Mouse (Mus musculus) layer of hippocampus, adult 9-10 months (tissue): Measurements from ENCODE around the gene Iqce.

Source experiments
- DNase-seq: peaks from one replicate; pipeline ENCODE4 v3.0.0; 2022; ENCODE audit warnings: low spot score

The Iqce gene

DNA sequence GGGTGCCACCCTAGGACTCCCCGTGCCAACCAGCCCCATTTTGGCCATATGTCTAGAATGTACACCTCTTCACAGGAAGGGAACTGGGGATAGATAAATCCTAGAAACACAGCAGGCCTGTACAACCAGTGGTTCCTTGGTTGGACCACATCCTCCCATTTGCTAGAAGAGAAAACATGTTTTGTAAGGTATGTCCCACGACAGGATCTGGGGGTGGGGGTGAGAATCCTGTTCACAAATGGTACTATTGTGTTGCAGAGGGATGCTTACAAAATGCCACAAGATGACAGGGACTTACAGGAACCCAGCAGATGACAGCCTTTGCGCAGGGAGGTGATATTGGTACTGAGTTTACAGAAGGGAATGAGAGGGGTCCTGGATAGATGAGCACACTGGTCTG is 64.2 kb downstream of the Iqce start:
- no peak for DNase-seq

DNA sequence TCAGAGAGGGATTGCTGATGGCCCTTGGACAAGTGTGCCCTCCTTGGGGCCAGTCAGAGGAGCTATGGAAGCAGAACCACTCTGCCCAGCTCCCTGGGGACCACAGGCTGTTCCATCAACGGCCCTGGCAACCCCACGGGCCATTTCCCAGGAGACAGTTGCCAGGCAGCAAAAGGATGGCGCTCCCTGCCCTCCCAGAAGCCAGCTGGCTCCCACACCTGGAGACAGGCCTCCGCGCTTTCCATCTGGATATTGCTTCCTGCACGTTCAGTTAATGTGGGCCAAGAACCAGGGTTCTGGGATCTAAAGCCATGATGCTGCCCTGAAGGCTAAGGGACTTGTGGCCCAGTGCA is 65.1 kb downstream of the Iqce start:
- no peak for DNase-seq

DNA sequence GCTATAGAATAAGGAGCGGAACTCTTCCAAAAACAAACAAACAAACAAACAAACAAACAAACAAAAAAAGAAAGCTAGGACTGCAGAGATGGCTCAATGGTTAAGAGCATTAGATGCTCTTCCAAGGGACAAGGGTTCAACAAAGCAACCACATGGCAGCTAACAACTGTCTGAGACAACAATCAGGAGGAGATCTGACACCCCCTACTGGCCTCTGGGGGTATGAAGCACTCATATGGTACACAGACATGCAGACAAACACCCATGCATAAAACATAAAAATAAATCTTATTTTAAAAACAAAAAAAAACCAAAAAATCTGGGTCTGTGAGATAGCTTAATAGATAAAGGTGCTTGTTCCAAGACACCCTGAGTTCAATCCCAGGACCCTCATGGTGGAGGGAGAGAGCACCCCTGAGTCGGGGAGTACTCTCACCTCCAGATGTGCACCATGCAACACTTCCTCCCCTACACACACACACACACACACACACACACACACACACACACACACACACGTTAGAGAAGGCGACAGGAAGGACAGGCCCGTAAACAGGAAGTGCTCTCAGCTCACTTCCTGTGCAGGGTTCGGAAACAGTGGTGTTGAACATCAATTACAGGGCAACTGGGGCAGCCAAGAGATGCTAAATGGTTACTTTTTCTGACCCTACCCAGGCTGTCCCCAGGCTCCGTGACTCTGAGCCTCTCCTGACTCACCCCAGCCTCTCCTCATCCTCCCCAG is 65.7 kb downstream of the Iqce start:
- no peak for DNase-seq

DNA sequence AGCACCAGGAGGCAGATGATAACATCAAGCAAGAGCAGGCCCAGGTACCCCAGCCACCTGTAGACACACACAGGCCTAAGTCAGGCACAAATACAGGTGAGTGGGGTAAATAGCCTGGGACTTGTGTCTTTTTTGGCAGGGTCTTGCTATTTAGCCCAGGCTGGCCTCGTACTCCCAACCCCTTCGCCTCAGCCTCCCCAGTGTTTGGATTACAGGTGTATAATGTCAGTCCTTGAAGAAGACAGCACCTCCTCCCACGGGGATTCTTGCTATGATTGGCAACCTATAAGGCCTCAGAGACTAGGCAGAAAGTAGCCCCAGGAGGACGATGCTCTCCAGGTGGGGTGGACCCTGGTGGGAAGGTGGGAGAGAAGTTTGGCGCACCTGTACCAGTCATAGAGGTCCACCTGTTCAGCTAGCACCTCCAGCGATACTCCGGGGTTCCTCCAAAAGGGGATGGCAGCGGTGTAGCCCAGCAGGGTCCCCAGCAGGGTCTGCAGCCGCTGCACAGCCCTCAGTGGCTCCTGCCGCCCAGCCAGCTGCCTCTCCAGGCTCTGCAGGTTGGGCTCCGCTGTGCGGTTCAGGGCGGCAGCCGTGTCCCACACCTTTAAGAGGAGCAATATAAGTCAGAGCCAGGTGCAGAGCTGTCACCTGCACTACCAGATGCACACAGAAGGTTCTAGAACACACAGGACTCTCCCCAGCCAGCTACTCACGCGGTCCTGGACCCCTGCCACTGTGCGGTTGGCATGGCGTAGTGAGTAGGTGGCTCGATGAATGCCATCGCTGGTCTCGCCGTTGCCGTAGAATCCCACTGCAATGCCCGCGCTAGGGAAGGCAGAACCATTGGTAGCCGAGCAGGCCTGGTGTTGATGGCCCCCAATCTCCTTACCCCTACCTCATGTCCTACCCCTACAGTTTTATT is 67.1 kb downstream of the Iqce start:
- no peak for DNase-seq

- no peak for DNase-seq
Measured at GRCm38 (mm10) chr5:140633432-140633831, 68.7 kb downstream of the Iqce start.

DNA sequence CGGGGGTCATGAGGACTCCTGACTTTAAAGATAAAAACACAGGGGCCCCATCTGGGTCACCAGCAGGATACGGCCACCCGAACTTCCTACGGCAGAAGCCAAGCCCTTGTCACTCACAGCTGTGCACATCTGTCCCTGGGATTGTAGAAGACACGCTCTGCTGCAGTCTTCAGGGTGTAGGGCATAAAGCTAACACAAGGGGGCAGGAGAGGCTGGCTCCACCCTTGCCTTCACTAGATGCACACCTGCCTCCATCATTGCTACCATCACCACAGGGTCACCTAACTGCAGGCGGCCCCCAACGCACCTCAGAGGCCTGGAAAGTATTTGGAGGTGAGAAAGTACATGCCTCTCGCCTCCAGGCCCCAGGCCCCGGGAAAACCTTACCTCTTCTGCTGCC is 73.2 kb downstream of the Iqce start:
- no peak for DNase-seq

DNA sequence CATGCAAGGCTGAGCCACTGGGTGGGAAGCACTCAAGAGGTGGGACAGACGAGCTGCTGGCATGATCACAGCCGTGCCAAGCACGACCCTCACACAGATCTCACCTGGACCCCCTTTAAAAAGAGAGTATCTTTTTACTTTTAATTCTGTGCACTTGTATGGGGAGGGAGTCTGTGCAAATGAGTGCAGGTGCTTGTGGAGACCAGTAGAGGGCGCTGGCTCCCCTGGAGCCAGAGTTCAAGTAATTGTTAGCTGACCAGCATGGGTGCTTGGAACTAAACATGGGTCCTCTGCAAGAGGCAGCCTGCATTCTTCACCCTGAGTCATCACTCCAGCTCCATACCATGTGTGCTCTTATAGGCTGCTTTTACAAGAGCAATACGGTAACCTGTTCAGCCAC is 74.6 kb downstream of the Iqce start:
- no peak for DNase-seq

GRCm38 (mm10) chr5:140624961-140625360 is 77.2 kb downstream of the Iqce start:
- DNase-seq, result no peak

DNA sequence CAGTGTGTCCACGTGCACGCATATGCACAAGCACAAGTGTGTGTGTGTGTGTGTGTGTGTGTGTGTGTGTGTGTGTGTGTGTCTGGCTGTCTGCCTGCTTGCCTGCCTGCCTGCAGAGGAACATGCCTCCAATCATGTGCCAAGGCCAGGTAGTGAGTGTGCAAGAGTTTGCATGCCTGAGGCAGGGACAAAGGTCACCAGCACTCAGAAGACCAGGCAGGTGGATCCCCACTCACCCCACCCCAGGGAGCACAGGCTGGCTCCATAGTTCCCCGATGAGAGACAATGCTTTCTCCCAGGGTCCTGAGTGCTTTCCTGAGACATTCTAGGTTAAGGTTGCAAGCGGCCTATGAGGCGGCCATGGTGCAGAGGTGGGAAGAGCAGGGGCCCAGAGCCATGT is 77.9 kb downstream of the Iqce start:
- DNase-seq, result no peak

- no peak for DNase-seq
Measured at GRCm38 (mm10) chr5:140623791-140624190, 78.4 kb downstream of the Iqce start.

DNA sequence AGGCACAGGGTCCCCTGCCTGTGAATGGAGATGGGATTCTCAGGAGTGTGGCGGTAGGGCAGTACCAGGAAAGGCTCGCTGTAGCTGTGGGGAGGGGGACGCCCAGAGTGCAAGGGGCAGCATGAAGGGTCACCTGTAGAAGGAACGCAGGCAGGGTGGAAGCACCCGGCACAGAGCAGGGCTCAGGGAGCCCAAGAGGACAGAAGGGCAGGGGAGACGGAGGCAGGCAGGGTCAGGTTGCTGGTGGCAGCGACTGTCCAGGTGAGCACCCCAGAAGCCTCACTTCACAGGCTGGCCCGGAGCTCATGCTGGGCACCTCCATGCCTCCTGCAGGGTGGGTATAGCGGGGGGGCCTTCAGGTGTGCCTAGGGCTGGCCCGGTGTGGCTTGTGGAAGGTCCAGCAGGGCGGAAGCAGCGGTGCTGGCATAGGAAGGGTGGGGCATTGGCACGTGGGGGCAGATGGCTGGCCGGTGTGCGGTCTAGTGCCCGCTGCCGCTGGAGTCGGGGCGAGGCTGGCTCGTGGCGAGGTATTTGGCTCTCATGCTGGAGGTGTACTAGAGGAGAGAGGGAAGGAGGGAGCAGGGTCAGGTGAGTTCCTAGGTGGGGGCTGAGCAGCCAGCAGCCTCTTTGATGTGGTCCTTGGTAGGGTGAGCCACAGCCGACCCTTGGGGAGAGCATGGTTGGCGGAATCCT is 79.1 kb downstream of the Iqce start:
- DNase-seq, result no peak

GRCm38 (mm10) chr5:140621517-140621916 is 80.7 kb downstream of the Iqce start:
- DNase-seq, result no peak

- no peak for DNase-seq
Measured at GRCm38 (mm10) chr5:140621092-140621491, 81.1 kb downstream of the Iqce start.

DNA sequence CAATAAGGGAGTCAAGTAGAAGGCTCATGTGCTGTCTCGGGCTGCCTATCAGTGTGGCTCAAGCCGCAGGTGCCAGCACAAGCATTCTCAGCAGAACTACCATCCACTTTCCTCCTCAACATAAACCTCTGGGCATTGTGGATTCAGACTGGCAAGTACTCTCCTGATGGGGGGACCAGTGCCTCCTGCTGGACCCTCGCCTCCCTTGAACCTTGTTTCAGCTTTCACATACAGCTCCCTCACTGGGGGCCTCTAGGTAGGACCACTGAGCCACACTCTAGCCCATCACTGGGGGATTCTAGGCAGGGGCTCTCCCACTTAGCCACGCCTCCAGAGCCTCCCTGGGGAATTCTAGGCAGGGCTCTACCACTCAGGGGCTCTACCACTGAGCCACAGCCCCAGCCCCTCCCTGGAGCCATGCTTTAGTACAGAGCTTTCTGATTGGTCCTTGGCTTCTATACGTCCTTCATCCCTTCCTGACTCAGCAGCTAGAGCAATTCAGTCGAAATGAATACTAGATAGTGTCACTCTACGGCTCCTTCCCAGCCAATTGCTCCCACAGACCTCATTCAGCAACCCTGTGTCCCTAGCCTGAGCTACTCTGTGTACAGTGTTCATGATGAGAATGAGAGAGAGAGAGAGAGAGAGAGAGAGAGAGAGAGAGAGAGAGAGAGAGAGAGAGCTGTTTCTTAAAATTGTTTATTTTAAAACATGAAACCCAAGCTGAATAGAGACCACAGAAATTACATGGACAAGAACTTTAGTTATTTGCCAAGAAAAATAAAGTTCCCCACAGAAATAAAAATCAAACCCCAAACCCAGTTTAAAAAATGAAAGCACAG is 82.1 kb downstream of the Iqce start:
- no peak for DNase-seq

GRCm38 (mm10) chr5:140619151-140619771 is 82.9 kb downstream of the Iqce start:
- peak; percentile 62 for DNase-seq

DNA sequence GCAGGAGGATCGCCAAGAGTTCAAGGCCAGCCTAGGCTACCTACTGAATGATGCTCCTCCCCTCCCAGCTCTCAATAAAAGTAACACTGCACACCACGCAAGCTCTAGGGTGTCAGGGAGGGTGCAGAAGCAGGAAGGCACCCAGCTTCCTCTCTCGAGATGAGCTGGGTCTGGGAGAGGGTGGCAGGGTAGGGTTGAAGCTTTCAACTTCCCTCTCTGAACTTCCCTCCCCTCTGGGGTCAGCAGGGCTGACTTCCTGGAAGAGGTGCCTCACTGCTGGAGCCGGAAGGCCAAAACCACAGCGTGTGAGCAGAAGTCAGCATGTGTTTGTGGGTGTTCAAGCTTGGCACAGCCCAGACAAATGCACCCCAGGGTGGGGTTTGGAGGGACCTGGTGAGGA is 84.5 kb downstream of the Iqce start:
- no peak for DNase-seq

GRCm38 (mm10) chr5:140616691-140617090 is 85.5 kb downstream of the Iqce start:
- DNase-seq, result no peak

- no peak for DNase-seq
Measured at GRCm38 (mm10) chr5:140616110-140616503, 86.1 kb downstream of the Iqce start.

DNA sequence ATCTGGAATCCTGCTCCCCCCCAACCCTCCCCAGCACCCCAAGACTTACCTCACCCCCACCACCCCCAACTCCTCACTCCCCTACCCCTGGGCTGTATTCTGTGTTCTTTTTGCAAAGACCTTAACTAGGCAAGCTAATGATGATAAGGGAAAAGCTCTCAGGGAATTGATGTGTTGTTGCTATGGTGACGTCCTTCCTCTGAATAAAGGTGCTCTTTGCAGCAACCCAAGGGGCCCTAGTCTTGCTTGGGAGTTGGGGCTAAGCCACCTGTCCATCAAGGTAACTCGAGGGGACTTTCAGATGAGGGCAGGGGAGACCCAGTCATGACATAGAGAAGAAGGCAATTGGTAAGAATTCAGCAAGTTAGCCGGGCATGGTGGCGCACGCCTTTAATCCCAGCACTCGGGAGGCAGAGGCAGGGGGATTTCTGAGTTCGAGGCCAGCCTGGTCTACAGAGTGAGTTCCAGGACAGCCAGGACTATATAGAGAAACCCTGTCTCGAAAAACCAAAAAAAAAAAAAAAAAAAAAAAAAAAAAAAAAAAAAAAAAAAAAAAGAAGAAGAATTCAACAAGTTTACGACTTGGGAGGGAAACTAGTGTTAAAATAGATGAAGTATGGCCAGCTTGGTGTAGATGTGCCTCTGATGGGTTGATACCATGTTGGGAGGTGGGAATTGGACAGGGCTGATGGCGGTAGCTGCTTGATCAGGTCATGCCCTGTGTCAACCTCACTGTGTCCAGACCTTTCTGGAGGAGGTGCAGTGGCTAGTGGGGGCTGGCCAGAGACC is 86.7 kb downstream of the Iqce start:
- no peak for DNase-seq

DNA sequence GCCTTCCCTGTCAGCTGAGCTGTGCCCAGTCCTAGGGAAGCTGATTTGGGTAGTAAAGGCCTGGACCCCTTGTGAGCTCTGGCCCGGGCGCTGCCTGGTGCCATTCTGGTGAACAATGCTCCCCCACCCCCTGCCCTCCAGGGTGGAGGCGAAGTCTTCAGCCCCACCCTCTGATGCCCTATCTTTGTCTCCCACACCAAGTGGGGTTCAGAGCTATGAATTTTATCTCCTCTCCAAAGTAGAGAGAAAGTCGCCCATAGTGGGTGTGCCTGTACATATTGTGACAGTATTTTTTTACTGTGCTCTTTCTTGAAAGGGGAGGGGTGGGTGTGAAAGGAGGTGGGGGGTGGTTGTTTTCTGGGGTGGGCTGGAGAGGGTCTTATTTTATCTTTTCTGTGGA is 87.3 kb downstream of the Iqce start:
- no peak for DNase-seq

- DNase-seq, result no peak
Measured at GRCm38 (mm10) chr5:140614141-140614540, 88.0 kb downstream of the Iqce start.
